Mouse (Mus musculus): ENCODE results near the gene Actr1a. TPM values are rescaled to one million over a fixed set of nuclear protein-coding genes. Genes with fewer than 3 reads are reported as not detected.

The Actr1a gene
- total RNA-seq, 2 experiments from 2014 or later = 100 to 106 TPM

DNA sequence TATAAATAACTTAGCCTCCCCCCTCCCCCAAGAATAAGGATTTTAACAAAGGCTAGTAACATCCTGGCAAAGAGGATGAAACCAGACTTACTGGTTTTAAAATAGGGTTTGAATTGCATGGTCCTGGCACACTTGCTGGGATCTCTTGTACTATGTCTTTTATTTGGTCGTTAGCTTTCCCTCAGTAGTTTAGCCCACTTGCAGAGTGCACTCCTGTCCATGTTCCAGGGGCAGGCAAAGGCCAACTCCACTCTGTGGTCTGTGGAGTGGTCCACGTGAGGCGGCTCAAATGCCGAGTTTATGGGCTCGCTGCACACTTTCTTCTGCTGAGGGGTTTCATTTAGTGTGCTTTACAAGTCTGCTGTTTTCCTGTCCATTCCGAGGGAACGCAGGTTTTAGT is 4.3 kb upstream of the Actr1a start:
- DNase-seq = no peak

DNA sequence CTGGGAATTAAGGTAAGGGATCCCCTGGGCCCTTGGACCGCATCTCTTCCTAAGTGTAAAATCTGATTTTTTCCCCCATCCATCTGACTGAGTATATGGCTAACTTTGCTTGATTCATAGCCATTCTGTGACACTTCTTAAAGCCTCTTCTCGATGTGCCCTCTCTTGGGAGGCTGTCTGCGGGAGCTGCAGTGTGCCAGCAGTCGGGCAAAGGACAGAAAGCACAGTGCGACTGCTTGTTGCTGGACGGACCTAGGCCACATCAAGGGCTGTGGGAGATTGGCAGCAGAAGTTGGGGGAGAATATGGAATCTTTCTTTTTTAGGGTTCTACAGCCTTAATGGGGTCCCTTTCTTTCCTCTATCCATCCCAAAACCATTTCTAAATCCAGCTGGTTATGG is 3.8 kb upstream of the Actr1a start:
- no peak for DNase-seq

DNA sequence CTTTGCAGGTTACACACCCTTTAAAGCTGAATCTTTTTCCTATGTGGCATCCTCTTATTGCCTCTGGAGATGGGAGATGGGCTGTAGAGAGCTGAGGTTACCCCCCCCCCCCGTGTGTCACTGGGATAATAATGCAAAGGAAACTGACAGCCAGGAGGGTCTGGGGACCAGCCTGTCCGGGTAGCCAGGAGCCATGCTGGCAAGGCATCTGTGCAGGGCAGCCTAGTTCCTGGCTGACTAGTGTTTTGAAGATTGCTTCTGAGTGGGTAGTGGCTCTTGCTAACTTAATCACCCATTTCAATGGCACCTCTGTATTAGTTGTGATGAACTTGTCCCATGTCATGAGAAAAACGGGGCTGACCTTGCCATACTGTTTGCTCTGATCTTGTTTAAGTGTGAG is 2.9 kb upstream of the Actr1a start:
- no peak for DNase-seq

DNA sequence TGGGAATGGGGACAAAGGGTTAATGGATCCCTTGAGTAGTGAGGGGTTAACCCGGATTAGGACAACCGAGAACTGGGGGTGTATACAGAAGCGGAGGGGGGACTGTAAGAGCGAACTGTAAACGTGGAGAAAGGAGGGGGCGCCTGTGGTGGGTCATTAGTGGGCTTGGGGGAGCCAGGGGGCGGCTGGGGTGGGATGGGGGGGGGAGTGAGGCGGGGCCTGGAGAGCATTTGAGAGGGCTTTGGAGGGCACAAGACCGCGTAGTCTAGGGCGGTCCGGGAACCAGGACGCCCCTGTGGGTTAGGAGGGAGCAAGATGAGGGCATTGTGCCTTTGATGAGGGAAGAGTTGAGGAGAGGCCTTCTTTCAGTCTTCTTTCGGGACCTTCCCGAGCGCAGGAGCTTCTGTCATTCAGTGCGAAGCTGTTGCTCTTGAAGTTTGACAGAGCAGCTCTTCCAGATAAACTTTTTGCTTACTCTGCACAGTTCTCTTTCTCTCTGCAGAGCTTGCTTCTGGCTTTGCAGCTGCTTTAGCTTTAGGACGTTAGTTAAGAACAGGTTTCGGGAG is 2.0 kb upstream of the Actr1a start:
- DNase-seq = no peak

DNA sequence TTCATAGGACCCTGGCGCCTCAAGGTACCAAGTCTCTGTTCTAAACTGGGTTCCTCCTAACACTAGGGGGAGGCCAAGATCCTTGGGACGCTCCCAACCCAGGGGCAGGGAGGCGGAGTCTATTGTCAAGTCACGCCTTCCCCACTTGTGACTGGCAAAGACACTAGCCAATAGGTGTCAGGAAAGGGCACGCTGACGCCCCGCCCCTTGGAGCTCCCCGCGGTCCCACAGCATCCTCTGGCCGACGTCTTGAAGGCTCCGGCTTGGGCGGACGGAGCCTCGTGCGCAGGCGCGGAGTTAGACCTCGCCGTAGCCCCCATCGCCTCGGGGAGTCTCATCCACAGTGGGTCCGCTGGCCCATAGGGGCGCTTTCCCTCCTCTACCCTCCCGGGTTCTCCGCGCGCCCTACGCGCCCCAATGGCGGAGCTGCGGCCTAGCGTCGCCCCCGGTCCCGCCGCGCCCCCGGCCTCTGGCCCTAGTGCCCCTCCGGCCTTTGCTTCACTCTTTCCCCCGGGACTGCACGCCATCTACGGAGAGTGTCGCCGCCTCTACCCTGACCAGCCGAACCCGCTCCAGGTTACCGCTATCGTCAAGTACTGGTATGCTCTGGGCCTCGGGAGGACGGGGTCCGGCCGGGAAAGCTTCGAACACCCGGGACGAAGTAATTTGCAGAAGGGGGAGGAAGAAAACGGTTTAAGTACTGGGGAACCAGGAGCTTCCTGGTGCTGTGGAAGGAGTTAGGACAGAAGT is 1.3 kb upstream of the Actr1a start, which contains the start of gene Sufu:
TSS of gene Sufu (plus strand) at position 211 of the 750 bp plus-strand sequence.
- peak; percentile 99 for DNase-seq

DNA sequence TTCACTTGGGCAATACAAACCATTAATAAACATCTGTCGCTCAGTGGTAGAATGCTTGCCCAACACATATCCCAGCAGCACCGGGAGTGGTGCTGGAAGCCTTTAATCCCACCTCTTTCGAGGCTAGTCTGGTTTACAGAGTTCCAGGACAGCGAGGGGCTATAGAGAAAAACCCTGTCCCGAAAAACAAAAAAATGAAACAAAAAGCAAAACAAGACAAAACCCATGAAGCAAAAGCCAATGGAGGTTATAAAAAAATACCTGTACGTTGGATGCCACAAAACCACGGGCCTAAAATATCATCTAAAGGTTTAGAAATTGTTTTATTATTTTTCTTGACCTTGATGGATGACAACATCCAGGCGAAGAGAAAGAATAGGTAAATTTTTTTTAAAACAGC is 561 bp upstream of the Actr1a start:
- DNase-seq = no peak

DNA sequence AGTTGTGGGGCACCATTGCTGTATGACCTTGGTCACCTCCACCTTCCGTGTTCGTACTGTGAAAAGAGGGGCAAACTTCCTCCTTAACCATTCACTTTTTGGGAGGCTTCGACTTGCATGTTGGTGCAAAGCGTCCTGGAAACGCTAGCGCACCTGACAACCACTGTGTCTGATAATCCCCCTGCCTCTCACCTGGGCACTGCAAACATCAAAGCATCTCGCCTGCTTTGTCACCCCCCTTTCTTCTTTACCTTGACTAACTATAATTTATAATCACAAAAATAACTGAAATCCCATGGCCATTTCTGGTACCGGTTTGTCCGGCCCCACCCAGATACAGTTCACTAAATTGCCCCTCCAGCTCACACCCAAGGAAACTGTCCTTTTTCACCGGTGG is 838 bp downstream of the Actr1a start:
- DNase-seq = no peak

DNA sequence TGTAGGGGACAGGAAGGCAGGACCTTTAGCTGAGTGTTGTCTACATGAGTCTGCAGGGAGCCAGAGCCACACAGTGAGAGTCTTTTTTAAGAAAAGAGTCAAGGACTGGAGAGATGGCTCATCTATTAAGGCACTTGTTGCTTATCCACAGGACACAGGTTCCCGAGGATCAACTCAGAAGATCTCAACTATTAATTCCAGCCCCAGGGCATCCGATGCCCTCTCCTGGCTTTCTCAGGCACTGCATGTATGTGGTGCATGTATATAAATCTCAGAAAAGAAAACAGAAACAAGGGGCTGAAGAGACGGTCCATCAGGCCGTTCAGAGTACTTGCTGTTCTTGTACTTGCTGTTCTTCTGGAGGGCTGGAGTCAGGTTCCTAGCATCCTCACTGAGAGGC is 3.5 kb downstream of the Actr1a start:
- peak; percentile 68 for DNase-seq

DNA sequence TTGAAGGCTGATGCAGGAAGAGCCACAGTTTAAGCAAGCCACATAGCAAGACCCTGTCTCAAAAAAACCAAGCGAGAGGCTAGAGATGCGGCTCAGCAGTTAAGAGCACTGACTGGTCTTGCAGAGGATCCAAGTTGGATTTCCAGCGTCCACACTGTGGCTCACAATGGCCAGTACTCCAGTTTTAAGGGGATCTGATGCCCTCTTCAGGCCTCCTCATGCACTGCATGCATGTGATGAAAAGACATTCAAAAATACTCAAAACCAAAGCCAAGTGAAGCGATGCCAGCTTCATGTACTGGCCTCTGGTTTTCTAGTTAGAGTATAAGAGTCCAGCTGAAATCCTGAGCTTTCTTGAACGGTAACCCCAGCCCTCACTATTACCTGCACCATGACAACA is 5.7 kb downstream of the Actr1a start:
- no peak for DNase-seq

DNA sequence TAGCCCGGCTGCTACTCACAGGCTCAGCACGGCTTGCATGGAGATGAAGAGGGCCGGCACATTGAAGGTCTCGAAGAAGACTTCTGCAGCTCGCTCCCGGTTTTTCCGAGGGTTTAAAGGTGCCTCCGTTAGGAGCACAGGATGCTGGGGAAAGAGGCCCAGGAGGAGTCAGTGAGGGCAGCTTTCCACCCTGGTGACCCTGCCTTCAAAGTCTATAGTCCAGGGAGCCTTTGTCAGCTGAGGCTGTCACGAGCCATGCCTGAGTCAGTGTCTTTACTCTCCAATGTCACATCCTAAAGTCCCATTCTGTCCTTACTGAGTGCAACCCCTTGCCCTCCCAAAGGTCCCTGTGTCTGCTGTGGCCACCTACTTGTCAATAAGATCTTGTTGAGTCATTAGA is 13.3 kb downstream of the Actr1a start:
- DNase-seq = no peak

DNA sequence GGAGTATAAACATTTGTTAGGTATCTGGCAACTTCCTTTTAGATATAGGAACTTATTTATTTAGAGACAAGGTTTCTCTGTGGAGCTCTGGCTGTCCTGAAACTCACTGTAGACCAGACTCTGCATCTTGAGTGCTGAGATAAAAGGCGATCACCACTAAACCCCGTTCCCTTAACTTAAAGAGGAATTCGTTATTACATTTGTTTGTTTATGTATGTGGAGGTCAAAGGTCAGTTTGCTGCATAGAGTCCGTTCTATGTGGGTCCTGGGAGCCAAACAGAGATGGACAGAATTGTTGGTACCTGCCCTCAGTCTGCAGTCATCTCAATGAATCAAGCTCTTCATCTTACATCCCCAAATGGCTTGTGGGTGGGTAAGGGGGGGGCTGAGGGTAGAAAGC is 19.7 kb downstream of the Actr1a start:
- no peak for DNase-seq

DNA sequence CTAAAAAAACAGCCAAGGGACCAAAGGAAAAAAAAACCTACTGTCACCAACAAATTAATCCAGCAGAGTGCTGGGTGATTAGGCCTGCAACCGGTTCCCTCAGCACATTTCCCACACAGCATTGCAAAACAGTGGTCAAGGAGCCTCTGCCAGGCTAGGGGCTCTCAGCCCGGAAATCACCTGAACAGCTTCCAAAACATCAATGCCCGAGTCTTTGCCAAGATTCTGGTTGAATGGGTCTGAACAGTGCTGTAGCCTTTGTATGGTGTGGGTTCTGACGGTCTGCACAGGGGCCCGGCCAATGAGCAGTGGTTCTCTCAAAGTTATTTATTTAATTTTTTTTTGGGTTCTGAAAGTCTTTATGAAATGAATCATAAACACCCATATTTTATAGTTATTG is 20.1 kb downstream of the Actr1a start:
- DNase-seq = no peak

DNA sequence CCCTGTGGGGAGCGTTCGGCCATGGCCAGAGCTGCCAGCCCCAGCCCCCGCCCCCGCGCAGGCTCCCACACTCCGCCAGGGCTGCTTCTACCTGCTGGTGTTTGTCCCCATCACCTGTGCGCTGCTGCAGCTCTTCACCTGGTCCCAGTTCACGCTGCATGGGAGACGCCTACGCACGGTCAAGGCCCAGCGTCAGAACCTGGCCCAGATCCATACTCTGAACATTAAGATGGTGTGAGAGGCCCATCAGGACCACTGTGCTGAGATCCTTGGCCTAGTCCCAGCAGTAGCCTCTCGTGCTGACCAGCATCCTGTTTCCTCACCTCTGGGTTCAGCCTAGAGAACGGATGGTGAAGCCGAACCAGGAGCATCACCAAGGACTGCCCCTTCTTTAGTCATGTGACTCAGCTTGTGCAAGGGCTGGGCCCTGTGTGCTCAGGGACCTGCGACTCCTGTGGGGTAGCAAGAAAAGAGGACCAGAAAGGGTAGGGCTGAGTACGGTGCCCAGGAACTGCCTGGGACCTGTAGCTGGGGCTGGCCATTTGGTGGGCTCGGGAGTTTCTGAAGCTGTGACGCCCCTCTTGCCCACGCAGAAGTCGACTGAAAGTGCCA is 21.0 kb downstream of the Actr1a start:
- DNase-seq = no peak

DNA sequence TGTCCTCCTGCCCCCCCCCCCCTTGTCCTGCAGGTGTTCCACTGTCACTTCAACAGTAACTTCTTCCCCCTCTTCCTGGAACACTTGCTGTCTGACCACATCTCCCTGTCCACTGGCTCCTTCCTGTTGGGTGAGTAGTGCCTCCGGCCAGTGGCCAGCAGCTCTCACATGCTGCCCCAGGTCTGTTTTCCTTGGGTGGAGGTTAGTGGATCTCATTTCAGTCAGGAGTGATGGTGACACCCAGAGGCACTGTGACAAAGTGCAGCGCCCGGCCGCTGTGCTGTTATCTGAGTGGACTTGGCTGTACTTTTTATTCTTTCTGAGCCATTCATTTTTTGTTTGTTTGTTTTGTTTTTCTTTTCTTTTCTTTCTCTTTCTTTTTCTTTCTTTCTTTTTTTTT is 26.3 kb downstream of the Actr1a start:
- DNase-seq = peak; percentile 77

DNA sequence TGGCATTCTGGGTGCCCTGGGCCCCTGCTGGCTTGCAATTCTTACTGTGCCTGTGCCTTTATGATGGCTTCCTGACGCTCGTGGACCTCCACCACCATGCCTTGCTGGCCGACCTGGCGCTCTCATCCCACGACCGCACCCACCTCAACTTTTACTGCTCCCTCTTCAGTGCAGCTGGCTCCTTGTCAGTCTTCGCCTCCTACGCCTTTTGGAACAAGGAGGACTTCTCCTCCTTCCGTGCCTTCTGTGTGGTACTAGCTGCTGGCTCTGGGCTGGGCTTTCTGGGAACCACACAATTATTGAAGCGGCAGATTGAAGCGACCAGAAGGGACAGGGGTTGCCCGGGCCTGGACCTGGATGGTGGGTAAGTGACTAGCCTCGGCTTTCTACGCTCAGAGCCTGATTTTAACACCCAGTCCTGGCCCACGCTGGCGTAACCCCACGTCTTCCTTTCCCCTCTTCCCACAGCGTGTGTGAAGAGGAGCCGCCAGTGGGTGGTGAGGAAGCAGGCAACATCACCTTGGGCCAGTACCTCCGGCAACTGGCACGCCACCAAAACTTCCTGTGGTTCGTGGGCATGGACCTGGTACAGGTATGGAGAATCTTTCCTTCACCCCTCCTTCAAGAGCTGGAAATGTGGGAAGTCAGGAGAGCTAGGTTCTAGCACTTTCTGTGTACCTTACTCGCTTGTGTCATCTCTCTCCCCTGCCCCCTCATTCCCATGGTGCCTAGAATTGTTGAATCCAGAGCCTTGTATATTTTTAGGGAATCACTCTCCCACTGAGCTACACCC is 27.6 kb downstream of the Actr1a start:
- DNase-seq = no peak

DNA sequence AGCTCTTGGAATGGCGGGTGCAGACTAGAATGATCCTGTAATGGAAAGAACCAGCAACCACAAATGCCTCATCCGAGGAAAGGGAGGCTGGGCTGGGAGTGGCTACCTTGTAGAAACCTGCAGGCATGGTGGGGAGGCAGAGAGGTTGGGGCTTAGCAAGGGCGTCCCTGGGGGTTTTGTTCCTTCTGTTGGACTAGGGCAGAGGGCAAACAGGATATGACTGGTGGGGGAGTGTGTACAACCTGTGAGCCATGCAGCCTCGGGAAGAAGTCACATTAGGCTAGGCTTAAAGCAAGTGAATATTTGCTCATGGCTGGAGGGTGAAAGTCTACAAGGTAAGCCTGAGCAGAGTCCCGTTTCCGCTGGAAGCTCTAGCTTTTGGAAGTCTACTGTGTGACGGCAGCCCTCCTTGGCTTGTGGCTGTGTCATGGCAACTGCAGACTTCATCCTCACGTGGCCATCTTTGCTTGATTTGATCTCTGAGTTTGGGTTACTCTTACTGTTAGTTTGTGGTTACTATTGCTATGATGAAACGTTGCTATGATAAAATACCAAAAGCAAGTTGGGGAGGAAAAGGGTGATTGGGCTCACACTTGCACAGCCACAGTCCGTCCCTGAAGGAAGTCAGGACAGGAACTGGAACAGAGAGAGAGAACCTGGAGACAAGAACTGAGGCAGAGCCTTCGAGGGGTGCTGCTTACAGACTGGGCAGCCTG is 32.1 kb downstream of the Actr1a start:
- no peak for DNase-seq

DNA sequence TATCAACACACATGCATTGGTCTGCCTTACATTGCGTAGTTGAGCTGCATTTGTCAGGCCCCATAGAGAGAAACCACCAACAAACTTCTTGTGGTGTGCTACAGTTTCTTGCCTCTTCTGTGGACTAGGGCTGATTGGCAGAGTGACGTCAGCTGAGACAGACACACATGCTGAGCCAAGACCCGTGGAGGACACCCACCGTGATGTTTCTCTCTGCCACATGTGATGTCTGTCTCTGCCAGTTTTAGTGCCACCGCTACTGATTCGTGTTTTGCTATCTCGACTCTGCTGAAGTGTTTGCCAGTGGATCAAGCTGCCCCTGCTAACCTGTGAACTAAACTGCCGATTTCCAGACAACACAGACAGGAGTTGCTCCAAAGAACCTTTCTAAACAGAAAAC is 33.4 kb downstream of the Actr1a start:
- no peak for DNase-seq

DNA sequence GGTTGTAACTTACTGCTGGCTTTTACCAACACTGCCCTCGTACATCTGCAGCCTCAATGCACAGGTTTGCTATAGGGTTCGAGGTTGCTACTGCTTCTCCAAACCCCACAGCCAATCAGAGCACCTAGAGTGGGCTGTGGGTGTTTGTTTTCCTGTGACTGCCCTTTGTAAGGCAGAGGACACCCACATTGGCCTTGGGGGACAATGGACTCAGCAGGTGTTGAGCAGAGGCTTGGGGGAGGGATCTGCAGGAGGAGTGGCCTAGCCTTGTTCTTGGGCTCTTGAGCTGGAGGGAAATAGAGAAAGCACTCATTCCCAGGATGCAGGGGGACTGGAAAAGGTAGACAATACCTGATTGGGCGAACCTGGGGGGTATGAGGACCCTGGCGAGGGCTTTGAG is 37.2 kb downstream of the Actr1a start:
- no peak for DNase-seq

DNA sequence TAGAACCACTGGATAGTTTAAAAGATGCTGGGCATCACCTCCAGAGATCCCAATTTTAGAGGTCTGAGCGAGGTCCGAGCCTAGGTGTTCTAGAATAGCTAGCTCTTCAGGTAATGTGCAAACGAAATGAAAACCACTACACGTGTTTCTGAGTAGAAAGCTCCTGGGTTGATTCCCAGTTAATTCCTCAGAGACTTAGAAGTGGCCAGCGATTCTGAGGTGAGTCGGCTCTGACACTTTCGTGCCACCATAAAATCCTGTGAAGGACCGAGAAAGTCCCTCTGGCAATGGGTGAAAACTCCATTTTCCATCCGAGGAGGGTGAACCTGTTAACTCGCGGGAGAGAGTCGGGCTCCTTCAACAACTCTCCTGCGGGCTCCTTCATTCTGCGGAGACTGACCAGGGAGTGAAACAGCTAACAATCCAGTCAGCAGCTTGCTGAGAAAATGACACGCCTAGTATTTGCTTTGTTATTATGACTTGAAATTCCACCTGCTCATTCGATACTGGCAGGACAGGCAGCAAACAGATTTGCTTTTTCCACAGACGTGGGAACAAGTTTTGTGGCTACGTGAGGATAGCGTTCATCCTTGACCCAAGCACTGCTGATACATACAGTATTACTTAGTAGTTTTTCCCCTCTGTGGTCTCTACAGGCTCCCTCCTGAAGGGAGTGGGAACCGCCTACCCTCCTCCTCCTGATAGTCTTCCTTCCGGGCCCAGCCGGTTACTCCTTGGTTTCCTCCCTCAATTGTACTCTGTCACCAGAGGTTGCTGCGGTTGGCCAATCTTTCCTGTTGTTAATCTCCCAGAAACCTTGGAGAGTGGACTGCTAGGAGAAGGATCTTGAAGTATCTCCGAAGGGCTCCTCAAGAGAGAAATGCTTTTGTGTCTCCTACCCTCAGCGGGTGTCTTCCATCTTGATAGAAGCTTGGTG is 37.9 kb downstream of the Actr1a start:
- DNase-seq = no peak

DNA sequence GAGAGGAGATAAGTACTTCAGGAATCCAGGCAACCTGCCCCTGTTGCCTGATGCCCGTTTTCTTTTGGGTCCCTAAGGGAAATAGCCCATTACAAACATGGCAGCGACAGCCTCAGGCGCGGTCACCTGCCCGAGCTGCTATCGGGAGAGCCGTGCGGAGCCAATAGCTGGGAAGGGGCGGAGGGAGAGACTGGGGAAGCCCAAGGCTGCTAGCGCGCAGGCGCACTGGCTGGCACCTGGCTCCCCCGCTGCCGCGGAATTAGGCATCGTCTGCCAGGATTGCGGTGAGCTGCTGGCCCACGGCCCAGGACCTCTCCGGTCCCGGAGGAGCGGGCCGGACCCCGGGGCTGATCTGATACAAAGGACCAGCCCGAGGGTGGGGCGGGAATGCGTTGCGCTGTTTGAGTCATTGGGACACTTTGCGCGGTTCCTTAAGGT is 38.8 kb downstream of the Actr1a start:
- DNase-seq = peak; percentile 89
